Mouse (Mus musculus): Measurements from ENCODE around the gene Ugt1a9.

- TF ChIP-seq CHD2 (IDR thresholded peaks at IDR 0.05; ENCODE audit: low read depth, low read length) (no peak), ZC3H11A (IDR thresholded peaks at IDR 0.05; ENCODE audit: borderline replicate concordance, low read depth, low read length) (no peak)
Measured at GRCm38 (mm10) chr1:88259643-88260024, 189.0 kb downstream of the Ugt1a9 start.
